ENCODE assay signal across 17 mouse cellular contexts in the genomic region with DNA sequence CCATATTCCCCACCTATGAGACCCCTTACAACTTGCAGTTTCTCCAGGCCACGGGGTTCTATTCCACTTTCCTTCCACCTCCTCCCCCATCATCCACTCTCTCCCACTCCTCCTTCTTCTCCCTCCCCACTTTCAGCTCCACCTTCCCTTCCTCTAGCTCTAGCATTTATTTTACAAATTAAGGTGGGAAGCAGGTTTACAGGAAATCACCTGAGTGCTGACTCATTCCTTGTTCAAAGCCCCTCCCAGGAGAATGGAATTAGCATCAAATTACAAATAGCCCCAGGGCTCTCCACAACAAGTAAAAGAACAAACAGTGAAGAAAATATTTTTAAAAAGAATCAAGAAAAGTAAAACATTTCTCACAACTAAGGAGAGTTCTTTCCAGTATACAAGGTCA.
"Had no signal": no experiment of that assay in that cellular context is flagged by ENCODE, and none has a peak within 500 bp of the region (broad histone marks: within the 10 kb centered on the region; RNA-seq: fewer than 3 reads in every experiment).

No protein-coding gene starts in this region.

- H3K36me3 ChIP-seq: midbrain, embryonic 10.5 days; midbrain, embryonic 12.5 days; neural tube, embryonic 13.5 days; neural tube, embryonic 15.5 days had no signal

- DNase-seq: lung, adult 18-20 months; lung, embryonic 14.5 days; lung, postnatal 10 days; lung, postnatal 4 days; midbrain, embryonic 14.5 days; retina, postnatal 1 day; right cerebral cortex, adult 18-20 months; right cerebral cortex, postnatal 14 days; spleen, adult 18-20 months; thymus, adult 18-20 months; thymus, postnatal 14 days; thymus, postnatal 36 days had no signal

- H3K4me1 ChIP-seq: midbrain, embryonic 12.5 days; neural tube, embryonic 13.5 days; neural tube, embryonic 15.5 days had no signal

- H3K9me3 ChIP-seq: midbrain, embryonic 10.5 days; midbrain, embryonic 12.5 days; neural tube, embryonic 13.5 days; neural tube, embryonic 15.5 days had no signal

- H3K4me3 ChIP-seq: midbrain, embryonic 10.5 days; midbrain, embryonic 12.5 days; myocyte; neural tube, embryonic 13.5 days; neural tube, embryonic 15.5 days had no signal

- H3K9ac ChIP-seq: lung, embryonic 14.5 days; midbrain, embryonic 12.5 days; neural tube, embryonic 13.5 days; neural tube, embryonic 15.5 days had no signal

- H3K27ac ChIP-seq: midbrain, embryonic 10.5 days; midbrain, embryonic 12.5 days; neural tube, embryonic 13.5 days; neural tube, embryonic 15.5 days had no signal

- H3K27me3 ChIP-seq: midbrain, embryonic 12.5 days; neural tube, embryonic 13.5 days; neural tube, embryonic 15.5 days had no signal
